Mouse (Mus musculus): ENCODE results near the gene Mta1.

Gene Mta1

DNA sequence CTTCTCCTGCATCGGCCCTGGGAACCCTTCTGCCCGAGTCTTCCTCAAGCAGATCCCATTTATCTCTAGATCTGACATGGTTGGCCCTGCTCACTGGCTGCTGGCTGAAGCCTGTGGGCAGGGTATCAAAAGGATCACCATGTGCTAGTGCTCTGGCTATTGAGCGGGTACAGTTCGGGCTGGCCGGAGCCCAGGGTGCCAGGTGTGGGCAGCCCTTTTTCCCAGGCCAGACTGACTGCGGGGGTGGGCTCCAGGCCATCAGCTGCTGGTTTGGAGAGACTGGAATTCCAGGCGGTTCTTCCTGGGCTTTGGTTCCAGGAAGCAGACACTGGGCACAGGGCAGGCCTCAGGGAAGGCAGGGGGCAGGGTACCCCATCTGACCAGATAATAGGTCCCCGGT lies 49.4 kb downstream of the Mta1 start:
- in situ Hi-C loops (cut with MseI, MboI): loop anchor here in 1 of 2 experiments (5.0 kb wide), 1 partner anchor 40 kb away; the partner anchor contains the start of gene Tmem121

DNA sequence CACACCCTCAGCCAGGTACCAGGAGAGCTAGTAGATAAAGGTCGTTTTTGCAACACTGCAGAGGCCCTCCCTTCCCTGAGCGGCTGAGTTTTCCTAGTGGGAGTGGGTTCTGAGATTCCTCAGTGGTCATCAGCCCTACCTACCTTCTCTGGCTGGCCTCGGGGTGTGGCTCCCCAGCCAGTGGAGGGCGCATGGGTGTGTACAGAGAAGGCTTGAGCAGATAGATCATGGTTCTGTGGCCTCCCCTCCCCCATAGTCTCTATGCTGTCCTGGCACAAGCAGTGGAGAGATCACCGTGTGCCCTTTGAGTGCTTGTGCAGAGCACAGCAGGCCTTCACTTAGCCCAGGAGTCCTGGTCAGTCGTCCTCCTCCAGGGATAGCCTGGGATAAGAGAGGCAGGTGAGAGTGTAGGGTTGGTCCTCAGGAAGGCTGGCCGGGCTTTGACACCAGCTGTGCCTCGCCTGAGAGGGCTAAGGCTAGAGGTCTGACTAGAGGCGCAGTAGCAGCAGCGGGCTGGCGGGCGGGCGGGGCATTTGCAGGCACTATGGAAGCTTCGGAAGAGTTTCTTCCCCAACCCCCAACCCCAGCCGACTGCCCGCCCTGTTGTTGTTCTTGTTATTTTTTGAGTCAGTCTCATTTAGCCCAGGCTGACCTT lies 50.4 kb downstream of the Mta1 start:
- in situ Hi-C loops (cut with MseI, MboI): loop anchor here in 1 of 2 experiments (5.0 kb wide), 1 partner anchor 39 kb away; the partner anchor contains the start of gene Tmem121

- in situ Hi-C loops (cut with MseI, MboI): loop anchor here in 1 of 2 experiments (5.0 kb wide), 1 partner anchor 38 kb away; the partner anchor contains the start of gene Tmem121
These were observed 51.3 kb downstream of the Mta1 start for GRCm38 (mm10) chr12:113149341-113149740.

GRCm38 (mm10) chr12:113149896-113150295 lies 51.8 kb downstream of the Mta1 start:
- in situ Hi-C loops (cut with MseI, MboI): loop anchor here in 1 of 2 experiments (5.0 kb wide), 1 partner anchor 37 kb away; the partner anchor contains the start of gene Tmem121

GRCm38 (mm10) chr12:113150591-113150990 lies 52.5 kb downstream of the Mta1 start:
- in situ Hi-C loops (cut with MseI, MboI): no loop called here

GRCm38 (mm10) chr12:113151046-113151445 lies 53.0 kb downstream of the Mta1 start:
- in situ Hi-C loops (cut with MseI, MboI): no loop called here

GRCm38 (mm10) chr12:113151661-113152271 lies 53.7 kb downstream of the Mta1 start:
- in situ Hi-C loops (cut with MseI, MboI): no loop called here

- in situ Hi-C loops (cut with MseI, MboI): no loop called here
These were observed 54.2 kb downstream of the Mta1 start for GRCm38 (mm10) chr12:113152272-113152661.

- in situ Hi-C loops (cut with MseI, MboI): no loop called here
These were observed 55.0 kb downstream of the Mta1 start for GRCm38 (mm10) chr12:113152991-113153525.

- in situ Hi-C loops (cut with MseI, MboI): no loop called here
These were observed 55.9 kb downstream of the Mta1 start for GRCm38 (mm10) chr12:113153971-113154370.

GRCm38 (mm10) chr12:113154747-113155075 lies 56.6 kb downstream of the Mta1 start:
- in situ Hi-C loops (cut with MseI, MboI): no loop called here

DNA sequence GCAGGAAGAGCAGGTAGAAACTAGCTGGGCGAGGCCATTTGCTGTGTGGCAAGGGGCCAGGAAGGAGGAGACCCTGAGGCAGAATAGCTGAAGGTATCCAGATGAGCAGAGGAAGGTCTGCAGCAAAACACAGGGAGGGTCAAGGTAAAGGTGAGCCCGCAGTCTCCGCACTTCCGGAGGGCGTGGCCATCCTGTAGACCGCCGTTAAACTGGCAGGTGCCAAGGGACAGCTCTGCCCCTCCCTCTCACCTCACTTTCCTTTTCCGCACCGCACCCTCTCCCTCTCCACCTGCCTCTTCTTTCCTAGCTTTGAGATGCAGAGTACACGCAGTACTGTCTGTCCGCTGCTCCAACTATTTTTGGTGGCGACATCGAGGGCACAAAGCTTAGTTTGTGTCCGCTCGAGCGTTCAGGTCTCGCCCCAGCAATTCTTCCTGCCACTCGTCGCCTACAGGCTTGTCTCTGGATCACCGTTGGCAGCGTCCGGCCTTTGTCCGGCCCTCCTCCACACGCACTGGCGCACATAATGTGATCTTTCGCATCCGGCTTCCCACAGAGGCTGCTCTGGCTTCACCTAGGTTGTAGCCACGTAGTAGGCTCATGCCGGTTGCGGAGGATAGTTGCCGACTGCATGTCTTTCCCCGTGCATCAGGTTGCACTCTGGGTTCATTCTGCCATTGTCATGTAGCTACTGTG lies 57.1 kb downstream of the Mta1 start:
- in situ Hi-C loops (cut with MseI, MboI): no loop called here

- in situ Hi-C loops (cut with MseI, MboI): no loop called here
These were observed 57.9 kb downstream of the Mta1 start, which contains the start of gene Tedc1 for GRCm38 (mm10) chr12:113155887-113156539. Gene Tedc1 (plus strand): TSS chr12:113156421.

DNA sequence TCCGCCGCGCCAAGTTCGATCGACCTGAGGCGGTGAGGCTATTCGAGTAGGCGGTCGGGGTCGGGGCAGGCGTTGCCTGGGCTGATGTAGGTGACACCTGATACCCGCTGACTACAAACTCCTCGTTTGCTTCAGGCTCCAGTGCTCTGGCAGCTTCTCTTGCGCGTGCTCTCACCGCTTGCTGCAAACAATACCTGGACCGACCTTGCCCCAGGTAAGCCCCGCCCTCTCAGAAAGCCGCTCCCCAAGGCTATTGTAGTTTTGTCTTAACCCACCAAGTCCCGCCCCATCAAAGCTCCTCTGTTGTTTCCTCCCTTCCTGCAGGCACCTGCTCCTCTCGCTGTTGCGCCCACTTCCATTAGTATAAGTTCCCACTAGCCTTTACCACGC lies 58.5 kb downstream of the Mta1 start:
- in situ Hi-C loops (cut with MseI, MboI): no loop called here

DNA sequence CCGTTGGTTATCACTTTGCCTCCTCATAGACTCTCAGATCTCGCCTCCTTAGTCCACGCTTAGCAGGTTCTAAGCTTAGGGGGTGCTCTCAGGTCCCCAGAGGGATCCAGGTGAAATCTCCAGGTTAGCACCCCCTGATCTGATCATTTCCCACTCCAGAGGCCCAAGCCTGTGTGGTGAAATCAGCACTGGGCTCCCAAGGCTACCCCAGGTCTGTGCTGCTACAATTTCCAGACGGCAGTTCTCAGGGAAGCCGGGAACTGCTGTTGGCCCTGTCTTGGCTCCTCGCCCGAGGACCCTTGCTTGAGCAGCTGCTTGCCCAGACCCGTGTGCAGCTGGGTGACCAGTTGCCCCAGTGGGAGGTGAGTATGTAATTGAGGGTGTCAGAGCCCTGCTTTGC lies 58.9 kb downstream of the Mta1 start:
- in situ Hi-C loops (cut with MseI, MboI): no loop called here

DNA sequence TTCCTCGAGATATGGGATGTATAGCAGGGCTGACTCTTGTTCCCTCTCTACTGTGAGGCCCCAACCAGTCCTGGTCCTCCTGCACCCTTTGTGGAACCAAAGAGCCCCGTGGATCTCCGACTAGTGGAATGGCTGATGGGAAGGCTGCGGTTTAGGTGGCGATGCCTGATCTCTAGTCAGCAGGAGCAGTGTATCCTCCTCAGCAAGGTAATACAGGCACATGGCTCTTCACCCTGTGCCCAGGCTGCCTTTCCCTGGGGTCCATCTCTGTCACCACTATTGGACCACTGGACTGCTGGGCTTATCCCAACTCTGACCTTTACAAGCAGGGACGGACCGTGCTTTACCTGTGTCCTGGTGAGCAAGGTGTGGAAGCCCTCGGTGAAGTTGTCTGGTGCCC lies 59.4 kb downstream of the Mta1 start:
- in situ Hi-C loops (cut with MseI, MboI): no loop called here

DNA sequence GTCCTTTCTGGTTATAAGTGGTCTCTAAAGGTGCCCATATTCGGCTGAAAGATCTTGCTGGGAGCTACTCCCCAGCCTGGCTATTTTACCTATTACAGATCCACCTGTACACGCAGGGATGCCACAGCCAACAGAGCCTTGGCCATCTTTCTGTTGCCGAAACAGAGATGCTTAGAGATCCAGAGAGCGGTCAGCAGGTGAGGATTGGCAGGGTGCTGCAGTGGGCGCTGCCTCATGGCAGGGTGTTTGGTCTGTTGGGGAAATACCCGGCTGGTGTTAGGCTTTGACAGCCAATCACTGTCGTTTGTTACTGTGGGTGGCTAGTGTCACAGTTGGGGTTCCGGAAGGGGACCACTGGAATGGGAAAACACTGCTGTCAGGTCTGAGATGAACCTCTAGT lies 59.9 kb downstream of the Mta1 start:
- in situ Hi-C loops (cut with MseI, MboI): no loop called here

DNA sequence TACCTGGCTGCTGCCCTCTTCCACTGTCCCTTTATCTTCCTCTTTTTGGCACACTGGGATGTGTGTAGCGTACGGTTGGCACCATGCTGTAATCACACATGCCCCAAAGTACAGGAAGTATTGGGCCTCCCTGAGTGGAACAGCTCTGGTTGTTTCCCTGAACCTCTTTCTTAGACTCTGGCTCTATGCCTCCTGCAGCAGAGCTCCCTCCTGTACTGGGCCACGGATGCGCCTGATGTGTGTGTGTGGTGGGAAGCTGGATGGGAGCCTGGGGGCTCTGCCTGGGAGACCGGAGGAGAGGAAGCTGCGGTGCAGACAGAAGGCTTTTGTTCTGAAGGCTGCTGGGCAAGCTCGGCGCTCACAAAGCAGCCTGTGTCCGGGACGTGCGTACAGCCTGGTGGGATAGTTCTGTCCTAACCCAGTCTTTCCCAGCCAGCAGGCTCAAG lies 65.5 kb downstream of the Mta1 start:
- in situ Hi-C loops (cut with MseI, MboI): no loop called here

- in situ Hi-C loops (cut with MseI, MboI): no loop called here
These were observed 70.0 kb downstream of the Mta1 start for GRCm38 (mm10) chr12:113168031-113168536.

DNA sequence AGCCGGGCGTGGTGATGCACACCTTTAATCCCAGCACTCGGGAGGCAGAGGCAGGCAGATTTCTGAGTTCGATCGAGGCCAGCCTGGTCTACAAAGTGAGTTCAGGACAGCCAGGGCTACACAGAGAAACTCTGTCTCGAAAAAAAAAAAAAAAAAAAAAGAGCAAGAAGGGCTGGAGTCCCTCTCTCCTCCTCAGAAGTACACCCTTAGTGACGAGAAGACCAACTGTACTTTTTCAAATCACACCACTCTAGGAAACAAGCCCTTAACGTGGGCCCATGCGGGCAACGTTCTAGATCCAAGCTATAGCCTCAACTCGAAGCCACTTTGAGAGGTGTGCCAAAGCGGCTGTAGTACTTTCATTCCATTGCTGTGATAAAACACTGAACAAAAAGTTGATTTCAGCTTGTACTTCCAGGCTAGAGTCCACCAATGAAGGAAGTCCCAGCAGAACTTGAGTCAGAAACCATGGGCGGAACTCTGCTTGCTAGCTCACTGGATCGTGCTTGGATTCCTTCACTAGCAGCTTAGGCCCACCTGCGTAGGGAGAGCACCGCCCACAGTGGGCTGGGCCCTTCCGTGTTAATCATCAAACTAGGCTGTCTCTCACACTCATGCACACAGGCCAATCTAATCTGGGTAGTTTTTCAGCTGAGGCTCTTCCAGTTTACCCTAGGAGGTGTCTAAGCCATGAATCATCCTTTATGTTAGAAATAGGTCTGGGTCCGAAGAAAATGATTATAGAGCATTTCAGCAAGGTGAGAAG lies 79.1 kb downstream of the Mta1 start:
- in situ Hi-C loops (cut with MseI, MboI): no loop called here

DNA sequence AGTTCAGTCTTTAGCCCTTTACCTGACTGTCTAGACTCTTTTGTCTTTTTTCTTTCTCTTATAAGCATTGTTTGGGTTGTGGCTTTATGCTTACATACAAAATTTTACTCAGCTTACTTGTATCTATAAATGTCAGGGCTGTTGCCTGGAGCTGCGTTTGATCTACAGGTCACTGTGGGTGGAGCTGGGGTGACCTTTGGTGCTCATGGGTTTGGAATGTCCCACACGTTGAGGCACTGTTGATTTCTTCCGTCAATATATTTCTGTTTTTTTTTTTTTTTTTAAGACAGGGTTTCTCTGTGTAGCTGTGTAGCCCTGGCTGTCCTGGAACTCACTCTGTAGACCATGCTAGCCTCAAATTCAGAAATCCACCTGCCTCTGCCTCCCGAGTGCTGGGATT lies 82.9 kb downstream of the Mta1 start:
- in situ Hi-C loops (cut with MseI, MboI): no loop called here

Measured in mouse trophoblast stem cell (cell line).